8 mouse cellular contexts compared by ENCODE assay signal in the genomic region with DNA sequence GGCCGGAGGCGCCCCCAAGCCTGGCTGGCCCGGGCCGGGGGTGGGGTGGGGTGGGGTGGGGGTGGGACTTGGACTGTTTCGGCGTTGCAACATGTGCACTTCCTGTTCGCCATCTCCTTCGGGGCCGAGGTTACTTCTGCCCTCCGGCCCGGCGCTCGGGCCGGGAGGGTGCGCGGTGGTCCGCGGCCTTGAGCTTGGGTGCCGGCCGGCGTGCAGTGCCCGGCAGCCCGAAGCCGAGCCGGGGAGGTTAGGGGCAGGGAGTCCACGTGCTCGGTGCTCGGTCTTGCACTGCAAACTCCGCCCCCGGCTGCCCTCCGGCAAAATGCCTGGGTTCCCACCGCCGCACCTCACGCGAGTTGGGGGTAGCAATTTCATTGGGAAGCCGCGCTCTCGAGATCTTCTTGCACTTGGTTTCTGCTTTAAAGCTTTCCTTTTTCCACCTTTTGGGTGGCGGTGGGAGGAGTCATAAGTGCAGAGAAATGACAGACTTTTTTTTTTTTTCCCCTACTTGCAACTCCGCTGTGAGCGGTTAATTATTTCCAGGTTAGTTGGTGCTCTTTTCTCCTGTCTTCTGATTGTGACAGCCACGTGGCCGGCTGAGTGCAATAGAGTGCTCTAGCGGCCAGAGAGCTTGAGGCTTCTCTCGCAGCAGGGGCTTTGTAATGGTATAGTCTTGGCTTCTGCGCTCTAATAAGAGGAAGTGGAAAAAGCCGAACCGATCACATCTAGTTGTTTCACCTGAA. TPM values are rescaled to one million over a fixed set of nuclear protein-coding genes. Genes with fewer than 3 reads are reported as not detected.
DNase-seq lines count a peak whose midpoint lies in the region; ATAC-seq and TF ChIP-seq lines count a peak whose summit lies in the region.

No protein-coding gene starts in this region.

- H3K36me3 ChIP-seq in hindbrain, embryonic 16.5 days (ENCODE audit: control insufficient read depth, insufficient read depth, low read length): no peaks in the 10 kb centered on the region

- peak; percentile 63 for DNase-seq in T-cell, adult 2 months (ENCODE audit: low spot score)
- DNase-seq in cerebellum, postnatal 25 days: peak; percentile 77 to 85
- peak; percentile 53 for DNase-seq in gastrocnemius, adult 18-20 months (ENCODE audit: low spot score)
- peak; percentile 46 to 54 for DNase-seq in left cerebral cortex, adult 2 months (ENCODE audit: extremely low spot score in 1 of 2, low spot score in 2 of 2)
- peak; percentile 30 for DNase-seq in right cerebral cortex, postnatal 14 days
- peak; percentile 56 to 71 for DNase-seq in urinary bladder, postnatal 4 days (ENCODE audit: low spot score in 2 of 2)

- ATAC-seq in hindbrain, embryonic 16.5 days: peak; percentile 61
- ATAC-seq in megakaryocyte, adult 5-6 weeks (ENCODE audit: poor library complexity, severe bottlenecking): peak; percentile 56

- intact Hi-C loops in left cerebral cortex, adult 2 months (cut with DNase I): loop anchor here (2.0 to 5.0 kb wide), 5 partner anchors 51 to 377 kb away; a partner anchor contains a TSS

- peaks cover 6% of the 10 kb centered on the region for H3K4me1 ChIP-seq in hindbrain, embryonic 16.5 days (ENCODE audit: control insufficient read depth, insufficient read depth, low read depth, low read length)

- peak overlapping the region; percentile 76 for H3K9ac ChIP-seq in hindbrain, embryonic 16.5 days (ENCODE audit: low read depth, low read length)

- H3K27me3 ChIP-seq in hindbrain, embryonic 16.5 days (replicated peaks; ENCODE audit: control insufficient read depth, insufficient read depth, low read length): no peaks in the 10 kb centered on the region

- peak overlapping the region; percentile 87 for H3K4me2 ChIP-seq in hindbrain, embryonic 16.5 days (ENCODE audit: low read length)

- WGBS in hindbrain, embryonic 16.5 days: 0% methylated on average over 42 of the region's 48 CpGs

- H3K4me3 ChIP-seq in hindbrain, embryonic 16.5 days (ENCODE audit: low read length): peak overlapping the region; percentile 82
- H3K4me3 ChIP-seq in left cerebral cortex, adult 2 months: peak overlapping the region; percentile 97

- no peak; the same call in 1 of the 2 replicates for TF ChIP-seq CTCF in left cerebral cortex, adult 2 months (IDR thresholded peaks at IDR 0.05)

- H3K27ac ChIP-seq in hindbrain, embryonic 16.5 days (ENCODE audit: low read depth, low read length): peak overlapping the region; percentile 91
- peak overlapping the region; percentile 85 for H3K27ac ChIP-seq in left cerebral cortex, adult 2 months

- H3K9me3 ChIP-seq in hindbrain, embryonic 16.5 days (ENCODE audit: control insufficient read depth, low read length): no peaks in the 10 kb centered on the region

RNA-seq across cellular contexts. Expression of a gene that starts 1.1 kb away (rescaled TPM):
- 10 to 100 TPM; 11.5 to 14.3 TPM for total RNA-seq in gastrocnemius, adult 18-20 months (2021)
- 8.2 and 9.7 TPM in 2 replicates for polyA plus RNA-seq in hindbrain, embryonic 16.5 days (2015; fragmentation: Nextera tagmentation; extraction: Ambion mirVana)
- total RNA-seq in left cerebral cortex, adult 2 months (2021): 10 to 100 TPM; 15.6 to 15.9 TPM
- 68.4 and 79.4 TPM in 2 replicates for total RNA-seq in megakaryocyte, adult 5-6 weeks (2015)
- total RNA-seq in megakaryocyte, adult 5-6 weeks (2017): 93.8 and 96.1 TPM in 2 replicates

Comparison
In these comparisons a context has a peak if more than half of its experiments do, and no peak if none do; other contexts are left out.
1. Peak in every context shown above with its lines: DNase-seq, ATAC-seq, H3K4me3 ChIP-seq and H3K27ac ChIP-seq.
2. DNase-seq: peak in every context shown above with its lines; median percentile 81 in cerebellum, postnatal 25 days; 64 in urinary bladder, postnatal 4 days; 63 in T-cell, adult 2 months; 53 in gastrocnemius, adult 18-20 months; 50 in left cerebral cortex, adult 2 months; 30 in right cerebral cortex, postnatal 14 days.
3. RNA of a gene that starts 1.1 kb away (total RNA-seq): 68.4 to 96.1 TPM in megakaryocyte, adult 5-6 weeks; 15.6 to 15.9 TPM in left cerebral cortex, adult 2 months and 11.5 to 14.3 TPM in gastrocnemius, adult 18-20 months; every median in the first group is over 4 times any median in the second.